Mouse (Mus musculus): ENCODE measurements at regions not wholly inside any gene's neighbourhood (a gene's known extent, or its start where the extent isn't known, plus 50 kb on each side); places are given as distances from the start of the nearest gene placed in this dataset.

GRCm38 (mm10) chr2:94531175-94531574, 93.2 kb upstream of the Api5 start:
- TF ChIP-seq POLR2A (IDR thresholded peaks at IDR 0.05; ENCODE audit: borderline replicate concordance, extremely low read depth, insufficient read depth, insufficient read length, poor library complexity, severe bottlenecking) (no peak), CTCF (IDR thresholded peaks at IDR 0.05; ENCODE audit: borderline replicate concordance, extremely low read depth, insufficient read depth, insufficient read length) (no peak)
